Comparison of ENCODE assay signal across 14 mouse cellular contexts in genomic region chr8:70562802-70563201, GRCm38 (mm10). TPM values are rescaled to one million over a fixed set of nuclear protein-coding genes. Genes with fewer than 3 reads are reported as not detected.
DNase-seq lines count a peak whose midpoint lies in the region; ATAC-seq and TF ChIP-seq lines count a peak whose summit lies in the region.
"Had no signal": no experiment of that assay in that cellular context is flagged by ENCODE, and none has a peak within 500 bp of the region (broad histone marks: within the 10 kb centered on the region; RNA-seq: fewer than 3 reads in every experiment).

No protein-coding gene starts in this region.

- peaks cover 54% of the 10 kb centered on the region for H3K4me1 ChIP-seq in lung, adult 2 months (ENCODE audit: control insufficient read depth, insufficient read depth, low read length)
- H3K4me1 ChIP-seq in stomach, postnatal 0 days (replicated peaks; ENCODE audit: control insufficient read depth, insufficient read depth), result peaks cover 18% of the 10 kb centered on the region
- peaks cover 24% of the 10 kb centered on the region for H3K4me1 ChIP-seq in kidney, adult 2 months (ENCODE audit: control insufficient read depth, insufficient read depth, low read length)

- no peaks in the 10 kb centered on the region for H3K9me3 ChIP-seq in stomach, postnatal 0 days (ENCODE audit: control insufficient read depth, low read length)
- H3K9me3 ChIP-seq: kidney, embryonic 15.5 days; liver, embryonic 13.5 days had no signal

- H3K27me3 ChIP-seq in stomach, postnatal 0 days (ENCODE audit: control insufficient read depth, insufficient read depth, low read length), result no peaks in the 10 kb centered on the region
- H3K27me3 ChIP-seq in kidney, adult 2 months (replicated peaks; ENCODE audit: control insufficient read depth, insufficient read depth, low read length), result no peaks in the 10 kb centered on the region
- H3K27me3 ChIP-seq: kidney, embryonic 15.5 days; liver, embryonic 13.5 days had no signal

- no peak overlapping the region for H3K4me3 ChIP-seq in left cerebral cortex, adult 2 months
- no peak overlapping the region for H3K4me3 ChIP-seq in lung, adult 2 months (replicated peaks; ENCODE audit: extremely low read depth, low read depth, low read length)
- no peak overlapping the region for H3K4me3 ChIP-seq in stomach, postnatal 0 days (ENCODE audit: low read depth, low read length)
- H3K4me3 ChIP-seq in kidney, adult 2 months (ENCODE audit: insufficient read depth, low read depth, low read length), result no peak overlapping the region
- H3K4me3 ChIP-seq: kidney, embryonic 15.5 days; liver, embryonic 13.5 days had no signal

- TF ChIP-seq POLR2A in lung, adult 2 months (IDR thresholded peaks at IDR 0.05; ENCODE audit: borderline replicate concordance, extremely low read depth, low read depth, low read length), result no peak
- no peak for TF ChIP-seq POLR2A in kidney, adult 2 months (IDR thresholded peaks at IDR 0.05; ENCODE audit: low read depth, low read length)

- TF ChIP-seq EP300 in stomach, postnatal 0 days (optimal IDR thresholded peaks at IDR 0.05), result no peak

- peak overlapping the region; percentile 70 for H3K27ac ChIP-seq in left cerebral cortex, adult 2 months
- no peak overlapping the region for H3K27ac ChIP-seq in stomach, postnatal 0 days (replicated peaks)
- no peak overlapping the region for H3K27ac ChIP-seq in kidney, adult 2 months (ENCODE audit: insufficient read depth, low read depth, low read length)

- no peak for TF ChIP-seq CTCF in left cerebral cortex, adult 2 months (IDR thresholded peaks at IDR 0.05)
- no peak for TF ChIP-seq CTCF in lung, adult 2 months (IDR thresholded peaks at IDR 0.05; ENCODE audit: insufficient read depth, low read length)
- no peak for TF ChIP-seq CTCF in stomach, postnatal 0 days (IDR thresholded peaks at IDR 0.05; ENCODE audit: low read depth)
- TF ChIP-seq CTCF in kidney, adult 2 months (conservative IDR thresholded peaks at IDR 0.05; ENCODE audit: insufficient read depth, insufficient read length, low read depth, low read length), result no peak

- intact Hi-C loops in left cerebral cortex, adult 2 months (cut with DNase I), result no loop called here
- intact Hi-C loops in left cerebral cortex, postnatal 14 days (cut with DNase I), result no loop called here

- H3K4me2 ChIP-seq in stomach, postnatal 0 days (replicated peaks; ENCODE audit: low read depth), result no peak overlapping the region
- H3K4me2 ChIP-seq: kidney, embryonic 15.5 days; liver, embryonic 13.5 days; midbrain, embryonic 11.5 days had no signal

- no peaks in the 10 kb centered on the region for H3K36me3 ChIP-seq in stomach, postnatal 0 days (ENCODE audit: control insufficient read depth, insufficient read depth, low read length)
- H3K36me3 ChIP-seq in kidney, adult 2 months (ENCODE audit: control insufficient read depth, insufficient read depth, low read length), result no peaks in the 10 kb centered on the region
- H3K36me3 ChIP-seq: kidney, embryonic 15.5 days; liver, embryonic 13.5 days had no signal

- no peak for ATAC-seq in stomach, postnatal 0 days (ENCODE audit: low FRiP score, low TSS enrichment)
- ATAC-seq in megakaryocyte progenitor cell, adult 5-6 weeks (replicated peaks; ENCODE audit: poor library complexity), result no peak
- ATAC-seq: inflammation-experienced regulatory T-cells, adult 6 months had no signal

- no peak overlapping the region for H3K9ac ChIP-seq in stomach, postnatal 0 days (ENCODE audit: low read length)
- H3K9ac ChIP-seq: kidney, embryonic 15.5 days; liver, embryonic 13.5 days had no signal

- DNase-seq in adrenal gland, postnatal 25 days, result peak; percentile 28
- DNase-seq in adrenal gland, postnatal 10 days, result no peak
- DNase-seq in left cerebral cortex, adult 2 months (ENCODE audit: extremely low spot score in 1 of 2, low spot score in 2 of 2), result no peak
- DNase-seq in left cerebral cortex, postnatal 14 days (ENCODE audit: low spot score in 2 of 2), result no peak
- DNase-seq in lung, adult 2 months, result peak; percentile 70
- peak; percentile 37 for DNase-seq in stomach, postnatal 0 days (ENCODE audit: low spot score)
- DNase-seq in kidney, adult 2 months, result no peak
- DNase-seq: cerebellum, adult 8-10 months; liver, embryonic 13.5 days; spleen, adult 18-20 months had no signal

- WGBS in lung, adult 2 months, result 69% methylated on average over 3 of the region's 3 CpGs
- 67% methylated on average over 3 of the region's 3 CpGs for WGBS in stomach, postnatal 0 days
- 88% methylated on average over 3 of the region's 3 CpGs for WGBS in kidney, adult 2 months

RNA-seq across cellular contexts. Expression of gene Ell, which starts 23.5 kb away (rescaled TPM):
- total RNA-seq in adrenal gland, postnatal 25 days (2021), result 24.3 and 29.8 TPM in 2 replicates
- 10 to 100 TPM; 22.2 to 26.3 TPM for total RNA-seq in adrenal gland, postnatal 10 days (2021)
- total RNA-seq in left cerebral cortex, adult 2 months (2021), result 10 to 100 TPM; 18.6 to 20.8 TPM
- total RNA-seq in left cerebral cortex, postnatal 14 days (2021), result 10 to 100 TPM; 13.8 to 17.4 TPM
- 29.6 and 32.9 TPM in 2 replicates for polyA plus RNA-seq in lung, adult 2 months (2012; rRNA removed)
- polyA plus RNA-seq in stomach, postnatal 0 days (2015; fragmentation: Nextera tagmentation; extraction: Ambion mirVana), result 11.1 and 13.5 TPM in 2 replicates
- polyA plus RNA-seq in kidney, adult 2 months (2012; rRNA removed), result 16.4 and 18.1 TPM in 2 replicates
- 8.5 and 8.7 TPM in 2 replicates for total RNA-seq in megakaryocyte progenitor cell, adult 5-6 weeks (2015)
- total RNA-seq in megakaryocyte progenitor cell, adult 5-6 weeks (2017), result 9.1 and 9.5 TPM in 2 replicates

RNA-seq across cellular contexts. Expression of gene Isyna1, which starts 31.4 kb away (rescaled TPM):
- 89.7 and 101 TPM in 2 replicates for total RNA-seq in adrenal gland, postnatal 25 days (2021)
- total RNA-seq in adrenal gland, postnatal 10 days (2021), result 10 to 100 TPM; 59.4 to 59.8 TPM
- total RNA-seq in left cerebral cortex, adult 2 months (2021), result 10 to 100 TPM; 52.9 to 55.3 TPM
- 10 to 100 TPM; 47.5 to 51.0 TPM for total RNA-seq in left cerebral cortex, postnatal 14 days (2021)
- polyA plus RNA-seq in lung, adult 2 months (2012; rRNA removed), result 102 and 112 TPM in 2 replicates
- polyA plus RNA-seq in stomach, postnatal 0 days (2015; fragmentation: Nextera tagmentation; extraction: Ambion mirVana), result 37.4 and 39.3 TPM in 2 replicates
- 127 and 159 TPM in 2 replicates for polyA plus RNA-seq in kidney, adult 2 months (2012; rRNA removed)
- total RNA-seq in megakaryocyte progenitor cell, adult 5-6 weeks (2015), result 26.1 and 39.0 TPM in 2 replicates
- total RNA-seq in megakaryocyte progenitor cell, adult 5-6 weeks (2017), result 42.9 and 45.4 TPM in 2 replicates

RNA-seq across cellular contexts. Expression of gene Kxd1, which starts 35.0 kb away (rescaled TPM):
- 68.9 and 85.4 TPM in 2 replicates for total RNA-seq in adrenal gland, postnatal 25 days (2021)
- total RNA-seq in adrenal gland, postnatal 10 days (2021), result 10 to 100 TPM; 84.0 to 97.4 TPM
- total RNA-seq in left cerebral cortex, adult 2 months (2021), result 10 to 100 TPM; 39.8 to 44.4 TPM
- total RNA-seq in left cerebral cortex, postnatal 14 days (2021), result 10 to 100 TPM; 40.8 to 43.4 TPM
- polyA plus RNA-seq in lung, adult 2 months (2012; rRNA removed), result 48.7 and 54.6 TPM in 2 replicates
- polyA plus RNA-seq in stomach, postnatal 0 days (2015; fragmentation: Nextera tagmentation; extraction: Ambion mirVana), result 47.1 and 54.6 TPM in 2 replicates
- 151 TPM in 2 replicates for polyA plus RNA-seq in kidney, adult 2 months (2012; rRNA removed)
- total RNA-seq in megakaryocyte progenitor cell, adult 5-6 weeks (2015), result 88.0 and 106 TPM in 2 replicates
- 63.1 and 84.4 TPM in 2 replicates for total RNA-seq in megakaryocyte progenitor cell, adult 5-6 weeks (2017)

RNA-seq across cellular contexts. Expression of gene Fkbp8, which starts 35.3 kb away (rescaled TPM):
- total RNA-seq in adrenal gland, postnatal 25 days (2021), result 361 and 404 TPM in 2 replicates
- 100 to 1,000 TPM; 226 to 250 TPM for total RNA-seq in adrenal gland, postnatal 10 days (2021)
- total RNA-seq in left cerebral cortex, adult 2 months (2021), result 100 to 1,000 TPM; 392 to 410 TPM
- 100 to 1,000 TPM; 396 to 406 TPM for total RNA-seq in left cerebral cortex, postnatal 14 days (2021)
- polyA plus RNA-seq in lung, adult 2 months (2012; rRNA removed), result 361 and 369 TPM in 2 replicates
- polyA plus RNA-seq in stomach, postnatal 0 days (2015; fragmentation: Nextera tagmentation; extraction: Ambion mirVana), result 179 and 188 TPM in 2 replicates
- polyA plus RNA-seq in kidney, adult 2 months (2012; rRNA removed), result 320 and 410 TPM in 2 replicates
- total RNA-seq in megakaryocyte progenitor cell, adult 5-6 weeks (2015), result 74.6 and 90.4 TPM in 2 replicates
- total RNA-seq in megakaryocyte progenitor cell, adult 5-6 weeks (2017), result 114 and 133 TPM in 2 replicates

RNA-seq across cellular contexts. Expression of gene Ssbp4, which starts 45.9 kb away (rescaled TPM):
- total RNA-seq in adrenal gland, postnatal 25 days (2021), result 82.0 and 88.2 TPM in 2 replicates
- total RNA-seq in adrenal gland, postnatal 10 days (2021), result 10 to 100 TPM; 92.0 to 96.9 TPM
- total RNA-seq in left cerebral cortex, adult 2 months (2021), result 100 to 1,000 TPM; 221 to 261 TPM
- 100 to 1,000 TPM; 270 to 302 TPM for total RNA-seq in left cerebral cortex, postnatal 14 days (2021)
- polyA plus RNA-seq in lung, adult 2 months (2012; rRNA removed), result 228 and 351 TPM in 2 replicates
- polyA plus RNA-seq in stomach, postnatal 0 days (2015; fragmentation: Nextera tagmentation; extraction: Ambion mirVana), result 66.7 and 83.8 TPM in 2 replicates
- polyA plus RNA-seq in kidney, adult 2 months (2012; rRNA removed), result 84.9 and 123 TPM in 2 replicates
- 31.6 and 40.7 TPM in 2 replicates for total RNA-seq in megakaryocyte progenitor cell, adult 5-6 weeks (2015)
- 40.2 and 69.7 TPM in 2 replicates for total RNA-seq in megakaryocyte progenitor cell, adult 5-6 weeks (2017)

Comparison
In these comparisons a context has a peak if more than half of its experiments do, and no peak if none do; other contexts are left out.
1. DNase-seq: peak in adrenal gland, postnatal 25 days (single experiment), lung, adult 2 months (single experiment) and stomach, postnatal 0 days (single experiment); none in adrenal gland, postnatal 10 days (single experiment), left cerebral cortex, adult 2 months (0 of 2), left cerebral cortex, postnatal 14 days (0 of 2) and kidney, adult 2 months (single experiment).